Mouse (Mus musculus) erythroblast, embryonic 14.5 days (primary cell): Measurements from ENCODE around the gene Wnk1.

Source experiments
- GATA1 ChIP-seq: IDR thresholded peaks from 2 replicates; pipeline ENCODE4 v1.6.1; 2012; ENCODE audit warnings: low read length, inconsistent platforms, mixed read lengths
- TAL1 ChIP-seq: IDR thresholded peaks from 3 replicates; pipeline ENCODE4 v1.6.1; 2012; ENCODE audit warnings: low read length, inconsistent platforms, mixed read lengths

- TF ChIP-seq TAL1 (no peak), GATA1 (no peak)
Measured at GRCm38 (mm10) chr6:120038366-120039255, at the start of gene Wnk1.
